Mouse (Mus musculus): ENCODE results near the gene Taco1.
"Not testable (repeated sequence)": the region's sequence is repeated elsewhere in the genome, so short reads cannot be mapped to it uniquely, and the experiment has no call there.

The Taco1 gene

GRCm38 (mm10) chr11:106065923-106066571, at the start of gene Taco1:
Gene Taco1, plus strand, starts transcription at chr11:106066061.
- POLR2A ChIA-PET = interaction anchor here (0.5 to 2.4 kb wide), 11 partner anchors 9 to 885 kb away, joined by 3 to 16 read pairs (median 3); partner anchors contain the start of genes Map3k3 (in 2 of the 4) and Dcaf7 (in 1 of the 4)
- CTCF ChIA-PET = interaction anchor here in 2 of 4 experiments (0.8 to 1.2 kb wide), 2 partner anchors 18 to 139 kb away, joined by 4 read pairs; partner anchors contain the start of gene Map3k3 (in 1 of the 2)

- CTCF ChIA-PET = no interaction called here
Observed at GRCm38 (mm10) chr11:106016440-106016839, 49.4 kb upstream of the Taco1 start.

DNA sequence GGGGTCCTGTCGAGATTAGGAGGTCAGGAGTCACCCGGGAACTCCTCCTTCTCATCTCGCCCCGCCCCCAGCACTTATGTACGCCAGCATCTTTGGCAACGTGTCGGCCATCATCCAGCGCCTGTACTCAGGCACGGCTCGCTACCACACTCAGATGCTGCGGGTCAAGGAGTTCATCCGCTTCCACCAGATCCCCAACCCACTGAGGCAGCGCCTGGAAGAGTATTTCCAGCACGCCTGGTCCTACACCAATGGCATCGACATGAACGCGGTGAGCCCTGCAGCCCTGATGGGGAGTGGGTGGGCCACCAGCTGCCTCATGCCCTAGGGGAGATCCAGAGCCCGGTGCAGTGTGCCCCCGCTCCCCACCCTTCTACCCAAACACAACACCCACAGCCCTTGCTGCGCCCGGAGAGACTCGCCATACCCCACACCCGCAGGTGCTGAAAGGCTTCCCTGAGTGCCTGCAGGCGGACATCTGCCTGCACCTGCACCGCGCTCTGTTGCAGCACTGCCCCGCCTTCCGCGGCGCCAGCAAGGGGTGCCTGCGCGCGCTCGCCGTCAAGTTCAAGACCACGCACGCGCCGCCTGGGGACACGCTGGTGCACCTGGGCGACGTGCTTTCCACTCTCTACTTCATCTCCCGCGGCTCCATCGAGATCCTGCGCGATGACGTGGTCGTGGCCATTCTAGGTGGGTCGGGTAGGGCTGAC, 45.7 kb upstream of the Taco1 start:
- CTCF ChIA-PET = interaction anchor here in 1 of 4 experiments (0.6 kb wide), 1 partner anchor 65 kb away, joined by 7 read pairs; no protein-coding TSS in a partner anchor
- POLR2A ChIA-PET = interaction anchor here in 2 of 4 experiments (0.8 to 1.0 kb wide), 3 partner anchors 16 to 109 kb away, joined by 3 to 4 read pairs (median 3); partner anchors contain the start of genes Cyb561 (in 1 of the 2) and Dcaf7 (in 1 of the 2)

More at GRCm38 (mm10) chr11:106016440-106016839, 49.4 kb upstream of the Taco1 start:
- POLR2A ChIA-PET = interaction anchor here in 3 of 4 experiments (0.6 to 1.6 kb wide), 5 partner anchors 27 to 648 kb away, joined by 3 to 6 read pairs (median 3); no protein-coding TSS in a partner anchor

GRCm38 (mm10) chr11:106025774-106026173, 40.1 kb upstream of the Taco1 start:
- POLR2A ChIA-PET = interaction anchor here in 3 of 4 experiments (0.9 to 3.1 kb wide), 6 partner anchors 10 to 58 kb away, joined by 3 to 34 read pairs (median 8); partner anchors contain the start of genes Dcaf7 (in 3 of the 3) and Map3k3 (in 1 of the 3)

DNA sequence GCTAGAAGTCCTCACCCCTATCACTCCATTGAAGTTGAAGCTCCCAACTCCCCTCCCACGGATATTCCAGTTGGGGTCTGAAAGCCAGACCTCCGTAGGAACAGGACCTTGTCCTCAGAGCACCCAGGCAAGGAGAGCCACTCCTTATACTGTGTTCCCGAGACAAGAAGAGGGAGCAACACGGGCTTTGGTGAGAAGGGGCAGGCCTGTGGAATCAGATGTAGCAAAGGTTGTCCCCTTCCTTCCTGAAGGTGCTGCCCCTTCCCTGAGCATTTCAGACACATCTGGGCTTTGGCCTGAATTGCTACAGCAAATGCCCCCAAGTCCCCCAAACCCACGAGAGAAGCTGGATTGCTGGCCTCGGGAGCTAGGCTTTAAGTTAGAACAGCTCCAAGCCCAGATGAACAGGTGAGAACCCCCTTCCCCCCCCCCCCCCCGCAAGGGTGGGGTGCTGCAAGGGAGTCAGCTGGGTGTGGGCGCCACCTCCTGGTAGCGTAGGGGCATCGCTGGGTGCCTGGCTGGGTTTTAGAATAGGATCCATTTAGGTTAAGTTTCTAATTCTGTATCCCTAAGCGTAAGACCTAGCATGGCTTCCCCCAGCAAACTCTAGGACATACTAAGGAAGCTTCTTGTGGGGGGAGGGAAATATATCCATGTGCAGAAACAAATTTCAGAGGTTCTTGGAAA, 39.3 kb upstream of the Taco1 start:
- POLR2A ChIA-PET = interaction anchor here (0.6 to 3.1 kb wide), 23 partner anchors 8 to 529 kb away, joined by 3 to 34 read pairs (median 4); partner anchors contain the start of genes Dcaf7 (in 3 of the 4), Map3k3 (in 1 of the 4) and Tcam1 (in 1 of the 4)
- CTCF ChIA-PET = interaction anchor here (0.5 to 2.8 kb wide), 57 partner anchors 8 to 844 kb away, joined by 3 to 46 read pairs (median 4); partner anchors contain the start of genes Dcaf7 (in 4 of the 4), Ace (in 1 of the 4), Cyb561 (in 1 of the 4) and Map3k3 (in 1 of the 4)

More at GRCm38 (mm10) chr11:106025774-106026173, 40.1 kb upstream of the Taco1 start:
- CTCF ChIA-PET = interaction anchor here in 3 of 4 experiments (0.8 to 2.8 kb wide), 8 partner anchors 13 to 141 kb away, joined by 3 to 35 read pairs (median 6); no protein-coding TSS in a partner anchor

DNA sequence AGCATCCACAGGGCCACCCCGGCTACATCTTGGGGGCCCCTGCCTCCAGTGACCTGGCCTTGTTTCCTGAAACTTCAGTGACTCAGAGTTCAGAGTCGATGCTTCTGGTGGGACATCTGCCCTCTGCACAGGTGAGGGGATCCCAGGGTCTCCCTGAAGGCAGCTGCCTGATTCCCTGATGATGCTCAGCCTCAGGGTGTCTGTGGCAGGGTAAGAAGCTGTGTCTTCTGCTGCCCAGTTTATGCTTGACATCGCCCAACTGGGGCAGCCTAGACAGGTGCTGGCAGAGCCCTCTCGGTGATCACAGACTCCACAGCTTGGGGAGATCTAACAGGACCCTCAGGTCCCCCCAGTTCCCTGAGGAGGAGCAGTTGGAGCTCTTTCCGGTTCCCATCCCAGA, 38.3 kb upstream of the Taco1 start:
- ChIA-PET CTCF (interaction anchor here (0.6 to 2.8 kb wide), 34 partner anchors 9 to 690 kb away, joined by 3 to 46 read pairs (median 4); partner anchors contain the start of genes Dcaf7 (in 4 of the 4), Cyb561 (in 1 of the 4) and Map3k3 (in 1 of the 4)), POLR2A (interaction anchor here (0.8 to 3.1 kb wide), 15 partner anchors 7 to 473 kb away, joined by 3 to 34 read pairs (median 4); partner anchors contain the start of gene Dcaf7 (in 3 of the 4))

GRCm38 (mm10) chr11:106032074-106032473, 33.8 kb upstream of the Taco1 start:
- CTCF ChIA-PET, POLR2A ChIA-PET: not testable (repeated sequence)

GRCm38 (mm10) chr11:106033491-106033919, 32.4 kb upstream of the Taco1 start:
- ChIA-PET POLR2A (interaction anchor here in 3 of 4 experiments (0.6 to 1.7 kb wide), 14 partner anchors 12 to 160 kb away, joined by 3 to 5 read pairs (median 3); no protein-coding TSS in a partner anchor), CTCF (interaction anchor here in 3 of 4 experiments (0.5 to 2.0 kb wide), 10 partner anchors 9 to 1373 kb away, joined by 3 to 7 read pairs (median 4); no protein-coding TSS in a partner anchor)

GRCm38 (mm10) chr11:106034986-106035385, 30.9 kb upstream of the Taco1 start:
- ChIA-PET CTCF (interaction anchor here in 2 of 4 experiments (0.6 to 2.0 kb wide), 4 partner anchors 11 to 931 kb away, joined by 3 to 7 read pairs (median 5); no protein-coding TSS in a partner anchor), POLR2A (interaction anchor here in 3 of 4 experiments (1.0 to 1.4 kb wide), 3 partner anchors 8 to 111 kb away, joined by 3 to 4 read pairs (median 4); no protein-coding TSS in a partner anchor)

DNA sequence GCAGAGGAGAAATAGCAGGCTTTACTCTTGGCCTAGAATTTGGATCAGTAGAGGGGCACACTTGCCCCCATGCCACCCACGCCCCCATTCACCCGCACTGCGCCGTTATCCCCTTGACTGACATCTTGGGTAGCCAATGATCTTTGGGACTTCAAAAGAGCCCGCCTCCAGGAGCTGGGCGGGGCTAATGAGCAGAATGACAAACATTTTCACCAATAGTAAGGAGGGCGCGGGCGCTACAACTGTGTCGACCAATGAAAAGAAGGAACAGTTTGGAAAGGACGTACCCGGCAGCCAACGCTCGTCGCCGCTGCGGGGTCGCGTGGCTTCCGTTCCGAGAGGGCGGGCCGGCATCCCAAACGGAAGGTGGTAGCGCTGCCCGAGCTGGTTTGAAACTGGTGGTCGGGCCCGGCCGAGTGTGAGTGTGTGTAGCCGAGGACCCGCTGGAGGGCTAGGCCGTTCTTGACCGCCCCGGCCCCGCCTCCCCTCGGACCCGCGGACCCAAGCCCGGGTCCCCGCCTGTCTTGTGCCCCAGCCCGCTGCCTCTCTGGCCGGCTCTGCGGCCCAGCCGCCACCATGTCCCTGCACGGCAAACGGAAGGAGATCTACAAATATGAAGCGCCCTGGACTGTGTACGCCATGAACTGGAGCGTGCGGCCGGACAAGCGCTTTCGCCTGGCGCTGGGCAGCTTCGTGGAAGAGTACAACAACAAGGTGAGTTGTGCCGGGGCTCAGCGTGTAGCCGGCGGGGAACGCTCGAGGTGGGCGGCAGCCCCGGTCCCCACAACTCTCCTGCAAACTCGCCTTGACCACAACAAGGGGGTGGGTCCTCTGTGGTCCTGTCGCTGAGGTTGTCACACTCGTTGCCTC, 29.1 kb upstream of the Taco1 start, which contains the start of gene Dcaf7:
Gene Dcaf7, plus strand, starts transcription at position 325 of the 870 bp plus-strand sequence.
- CTCF ChIA-PET = interaction anchor here (0.5 to 2.1 kb wide), 12 partner anchors 9 to 157 kb away, joined by 3 to 46 read pairs (median 4); partner anchors contain the start of gene Map3k3 (in 1 of the 4)
- POLR2A ChIA-PET = interaction anchor here (0.6 to 2.9 kb wide), 48 partner anchors 9 to 911 kb away, joined by 3 to 34 read pairs (median 5); partner anchors contain the start of genes Map3k3 (in 3 of the 4), Ccdc47 (in 2 of the 4), Cyb561 (in 2 of the 4) and Ddx42 (in 2 of the 4)

GRCm38 (mm10) chr11:106037418-106037751, 28.5 kb upstream of the Taco1 start:
- POLR2A ChIA-PET = interaction anchor here in 3 of 4 experiments (0.8 to 2.9 kb wide), 25 partner anchors 10 to 911 kb away, joined by 3 to 34 read pairs (median 6); partner anchors contain the start of genes Ccdc47 (in 2 of the 3), Ddx42 (in 2 of the 3), Map3k3 (in 2 of the 3) and Mettl2 (in 1 of the 3)
- CTCF ChIA-PET = interaction anchor here in 3 of 4 experiments (0.6 to 2.1 kb wide), 7 partner anchors 10 to 110 kb away, joined by 3 to 46 read pairs (median 4); partner anchors contain the start of gene Map3k3 (in 1 of the 3)

DNA sequence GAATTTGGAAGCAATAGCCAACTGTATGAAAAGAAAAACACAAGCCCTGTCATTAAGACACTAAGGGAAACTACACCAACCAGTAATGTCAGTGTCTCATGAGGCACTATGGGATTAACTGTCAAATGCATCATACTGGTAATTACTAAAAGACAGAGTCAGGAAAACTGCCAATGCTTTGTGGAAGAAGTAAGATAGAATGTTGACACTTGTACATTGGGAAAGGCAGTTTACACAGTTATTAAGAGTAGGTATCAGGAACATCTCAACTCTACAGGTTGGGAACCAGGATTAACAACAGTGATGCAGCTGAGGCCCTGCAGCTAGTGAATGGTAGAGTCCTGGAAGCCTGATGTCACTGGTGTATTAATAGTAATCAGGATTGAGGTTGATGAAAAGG, 21.5 kb upstream of the Taco1 start:
- ChIA-PET CTCF (interaction anchor here in 1 of 4 experiments (0.9 kb wide), 1 partner anchor 18 kb away, joined by 3 read pairs; no protein-coding TSS in a partner anchor), POLR2A (interaction anchor here in 1 of 4 experiments (0.6 kb wide), 1 partner anchor 742 kb away, joined by 3 read pairs; no protein-coding TSS in a partner anchor)

- POLR2A ChIA-PET = interaction anchor here in 2 of 4 experiments (1.6 to 4.3 kb wide), 2 partner anchors 8 to 12 kb away, joined by 9 to 16 read pairs; partner anchors contain the start of gene Dcaf7 (in 1 of the 2)
- CTCF ChIA-PET = no interaction called here
Observed at GRCm38 (mm10) chr11:106045256-106045655, 20.6 kb upstream of the Taco1 start.

- ChIA-PET CTCF (interaction anchor here in 1 of 4 experiments (0.6 kb wide), 1 partner anchor 568 kb away, joined by 3 read pairs; no protein-coding TSS in a partner anchor), POLR2A (interaction anchor here in 3 of 4 experiments (0.6 to 4.3 kb wide), 5 partner anchors 9 to 148 kb away, joined by 3 to 16 read pairs (median 6); partner anchors contain the start of genes Dcaf7 (in 3 of the 3) and Map3k3 (in 1 of the 3))
Observed at GRCm38 (mm10) chr11:106045780-106046179, 20.1 kb upstream of the Taco1 start.

DNA sequence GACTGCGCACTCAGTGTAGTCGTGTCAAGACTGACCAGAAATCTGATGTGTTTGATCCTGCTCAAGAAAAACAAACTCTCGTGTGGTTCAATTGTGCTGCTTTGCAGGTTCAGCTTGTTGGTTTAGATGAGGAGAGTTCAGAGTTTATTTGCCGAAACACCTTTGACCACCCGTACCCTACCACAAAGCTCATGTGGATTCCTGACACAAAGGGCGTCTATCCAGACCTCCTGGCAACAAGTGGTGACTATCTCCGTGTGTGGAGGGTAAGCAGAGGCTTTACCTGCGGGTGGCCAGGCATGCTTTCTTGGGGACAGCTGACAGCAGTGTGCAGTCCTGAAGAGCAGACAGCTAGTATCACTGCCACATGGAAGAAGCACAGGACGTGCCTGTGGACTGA, 19.3 kb upstream of the Taco1 start:
- ChIA-PET POLR2A (interaction anchor here (0.5 to 4.3 kb wide), 9 partner anchors 10 to 147 kb away, joined by 3 to 16 read pairs (median 5); partner anchors contain the start of genes Dcaf7 (in 3 of the 4) and Map3k3 (in 2 of the 4)), CTCF (interaction anchor here in 2 of 4 experiments (0.6 to 1.0 kb wide), 2 partner anchors 37 to 568 kb away, joined by 3 read pairs; partner anchors contain the start of gene Map3k3 (in 1 of the 2))

Measured in embryonic stem cell, embryonic (primary cell).